Comparison of ENCODE assay signal across 9 mouse cellular contexts in genomic region chr1:121527600-121528398, GRCm38 (mm10). TPM values are rescaled to one million over a fixed set of nuclear protein-coding genes. Genes with fewer than 3 reads are reported as not detected.
DNase-seq lines count a peak whose midpoint lies in the region; ATAC-seq and TF ChIP-seq lines count a peak whose summit lies in the region.
"Had no signal": no experiment of that assay in that cellular context is flagged by ENCODE, and none has a peak within 500 bp of the region (broad histone marks: within the 10 kb centered on the region; RNA-seq: fewer than 3 reads in every experiment).

No protein-coding gene starts in this region.

- H3K27me3 ChIP-seq in embryonic facial prominence, embryonic 10.5 days (replicated peaks; ENCODE audit: low read depth, poor library complexity, severe bottlenecking), result peaks cover 48% of the 10 kb centered on the region
- H3K27me3 ChIP-seq in hindbrain, embryonic 16.5 days (replicated peaks; ENCODE audit: control insufficient read depth, insufficient read depth, low read length), result peaks cover 10% of the 10 kb centered on the region
- H3K27me3 ChIP-seq in midbrain, embryonic 15.5 days (replicated peaks), result peaks cover 20% of the 10 kb centered on the region
- H3K27me3 ChIP-seq in thymus, adult 2 months (ENCODE audit: control insufficient read depth, insufficient read depth, low read length), result peaks cover 3% of the 10 kb centered on the region; the same call in 1 of the 2 replicates

- H3K4me2 ChIP-seq in hindbrain, embryonic 16.5 days (ENCODE audit: low read length), result peak overlapping the region; percentile 81
- H3K4me2 ChIP-seq in midbrain, embryonic 15.5 days, result peak overlapping the region; percentile 76

- DNase-seq in left cerebral cortex, adult 18-20 months (ENCODE audit: low spot score in 2 of 2), result peak; percentile 3 to 6
- no peak for DNase-seq in left cerebral cortex, adult 11 months (ENCODE audit: low spot score)
- DNase-seq in embryonic facial prominence, embryonic 10.5 days (ENCODE audit: low spot score), result peak; percentile 40
- DNase-seq in thymus, adult 2 months, result no peak
- DNase-seq in urinary bladder, adult 18-20 months (ENCODE audit: low spot score in 2 of 2), result no peak
- no peak for DNase-seq in heart, adult 18-20 months

- H3K36me3 ChIP-seq in embryonic facial prominence, embryonic 10.5 days (replicated peaks), result no peaks in the 10 kb centered on the region
- H3K36me3 ChIP-seq in hindbrain, embryonic 16.5 days (ENCODE audit: control insufficient read depth, insufficient read depth, low read length), result no peaks in the 10 kb centered on the region
- H3K36me3 ChIP-seq in midbrain, embryonic 15.5 days (replicated peaks), result no peaks in the 10 kb centered on the region
- H3K36me3 ChIP-seq in thymus, adult 2 months (ENCODE audit: control insufficient read depth, insufficient read depth, low read length), result no peaks in the 10 kb centered on the region

- no peak for TF ChIP-seq POLR2A in thymus, adult 2 months (IDR thresholded peaks at IDR 0.05; ENCODE audit: control insufficient read depth, extremely low read depth, insufficient read depth, low read length, poor library complexity)

- H3K9ac ChIP-seq in hindbrain, embryonic 16.5 days (ENCODE audit: low read depth, low read length), result peak overlapping the region; percentile 47
- H3K9ac ChIP-seq in midbrain, embryonic 15.5 days, result peak overlapping the region; percentile 7

- H3K4me1 ChIP-seq in embryonic facial prominence, embryonic 10.5 days, result peaks cover 16% of the 10 kb centered on the region
- peaks cover 8% of the 10 kb centered on the region for H3K4me1 ChIP-seq in hindbrain, embryonic 16.5 days (ENCODE audit: control insufficient read depth, insufficient read depth, low read depth, low read length)
- H3K4me1 ChIP-seq in midbrain, embryonic 15.5 days, result peaks cover 17% of the 10 kb centered on the region
- no peaks in the 10 kb centered on the region for H3K4me1 ChIP-seq in thymus, adult 2 months (replicated peaks; ENCODE audit: control insufficient read depth, insufficient read depth, low read length)

- H3K27ac ChIP-seq in embryonic facial prominence, embryonic 10.5 days (replicated peaks), result no peak overlapping the region
- no peak overlapping the region for H3K27ac ChIP-seq in hindbrain, embryonic 16.5 days (ENCODE audit: low read depth, low read length)
- no peak overlapping the region for H3K27ac ChIP-seq in midbrain, embryonic 15.5 days
- no peak overlapping the region for H3K27ac ChIP-seq in thymus, adult 2 months (ENCODE audit: control insufficient read depth, insufficient read depth, low read length)

- 12% methylated on average over 55 of the region's 55 CpGs for WGBS in embryonic facial prominence, embryonic 10.5 days
- WGBS in hindbrain, embryonic 16.5 days, result 17% methylated on average over 51 of the region's 55 CpGs
- 10% methylated on average over 55 of the region's 55 CpGs for WGBS in midbrain, embryonic 15.5 days
- 21% methylated on average over 55 of the region's 55 CpGs for WGBS in thymus, adult 2 months

- ATAC-seq in hindbrain, embryonic 16.5 days, result peak; percentile 66
- peak; percentile 80 for ATAC-seq in midbrain, embryonic 15.5 days (replicated peaks)

- H3K4me3 ChIP-seq in embryonic facial prominence, embryonic 10.5 days, result peak overlapping the region; percentile 57
- H3K4me3 ChIP-seq in hindbrain, embryonic 16.5 days (ENCODE audit: low read length), result peak overlapping the region; percentile 43
- peak overlapping the region; percentile 35 for H3K4me3 ChIP-seq in midbrain, embryonic 15.5 days
- no peak overlapping the region for H3K4me3 ChIP-seq in thymus, adult 2 months (ENCODE audit: control insufficient read depth, insufficient read depth, low read length)

- no peaks in the 10 kb centered on the region for H3K9me3 ChIP-seq in embryonic facial prominence, embryonic 10.5 days
- no peaks in the 10 kb centered on the region for H3K9me3 ChIP-seq in hindbrain, embryonic 16.5 days (ENCODE audit: control insufficient read depth, low read length)
- no peaks in the 10 kb centered on the region for H3K9me3 ChIP-seq in midbrain, embryonic 15.5 days

- TF ChIP-seq CTCF in thymus, adult 2 months (IDR thresholded peaks at IDR 0.05; ENCODE audit: borderline replicate concordance, control insufficient read depth, extremely low read depth, insufficient read depth, low read length, poor library complexity), result no peak

RNA-seq across cellular contexts. Expression of gene Htr5b, which starts 0.5 kb away (rescaled TPM):
- 1 to 10 TPM; 1.6 to 3.3 TPM for total RNA-seq in left cerebral cortex, adult 18-20 months (2021)
- 0.15 and 0.31 TPM in 2 replicates for polyA plus RNA-seq in embryonic facial prominence, embryonic 10.5 days (2016; fragmentation: Nextera tagmentation; extraction: Ambion mirVana)
- 2.2 and 2.7 TPM in 2 replicates for polyA plus RNA-seq in hindbrain, embryonic 16.5 days (2015; fragmentation: Nextera tagmentation; extraction: Ambion mirVana)
- 2.1 TPM in 2 replicates for polyA plus RNA-seq in midbrain, embryonic 15.5 days (2015; fragmentation: Nextera tagmentation; extraction: Ambion mirVana)
- polyA plus RNA-seq in thymus, adult 2 months (2012; rRNA removed), result 0.08 TPM in 1 of 2 replicates, not detected in the other
- not detected for total RNA-seq in heart, adult 18-20 months (2021)
- total RNA-seq: liver, adult 2 months had no signal
- polyA plus RNA-seq: liver, adult 2 months had no signal

RNA-seq across cellular contexts. Expression of gene Ddx18, which starts 40.0 kb away (rescaled TPM):
- total RNA-seq in left cerebral cortex, adult 18-20 months (2021), result 10 to 100 TPM; 27.2 to 30.1 TPM
- polyA plus RNA-seq in embryonic facial prominence, embryonic 10.5 days (2016; fragmentation: Nextera tagmentation; extraction: Ambion mirVana), result 77.9 and 81.4 TPM in 2 replicates
- 25.8 and 29.6 TPM in 2 replicates for polyA plus RNA-seq in hindbrain, embryonic 16.5 days (2015; fragmentation: Nextera tagmentation; extraction: Ambion mirVana)
- polyA plus RNA-seq in midbrain, embryonic 15.5 days (2015; fragmentation: Nextera tagmentation; extraction: Ambion mirVana), result 32.8 and 33.9 TPM in 2 replicates
- polyA plus RNA-seq in thymus, adult 2 months (2012; rRNA removed), result 52.7 and 60.1 TPM in 2 replicates
- total RNA-seq in heart, adult 18-20 months (2021), result 10 to 100 TPM; 19.4 to 20.1 TPM

Comparison
In these comparisons a context has a peak if more than half of its experiments do, and no peak if none do; other contexts are left out.
1. DNase-seq: peak in left cerebral cortex, adult 18-20 months (2 of 2) and embryonic facial prominence, embryonic 10.5 days (single experiment); none in left cerebral cortex, adult 11 months (single experiment), thymus, adult 2 months (single experiment), urinary bladder, adult 18-20 months (0 of 2) and heart, adult 18-20 months (0 of 2).